Mouse (Mus musculus): ENCODE measurements around the gene Shisa8.
A peak's percentile ranks its signal among the peaks of the same experiment; 100 is the strongest.
"Not testable (repeated sequence)": the region's sequence is repeated elsewhere in the genome, so short reads cannot be mapped to it uniquely, and the experiment has no call there.

Shisa8 gene

DNA sequence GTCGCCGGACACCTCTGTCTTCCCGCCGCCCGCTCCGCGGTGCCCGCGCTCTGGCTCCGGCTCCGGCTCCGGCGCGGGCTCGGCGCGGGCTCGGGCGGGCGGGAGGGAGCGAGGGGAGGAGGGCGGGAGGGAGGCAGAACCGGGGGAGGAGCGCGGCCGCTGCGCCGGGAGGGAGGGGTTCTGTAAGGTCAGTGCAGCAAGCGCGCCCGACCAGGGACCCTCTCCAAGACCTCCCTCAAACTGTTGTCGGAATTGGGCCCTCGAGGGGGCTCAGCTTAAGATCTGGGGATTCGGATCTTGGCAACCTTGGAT lies at the start of gene Shisa8:
Gene Shisa8, minus strand, starts transcription at position 64 of the 312 bp plus-strand sequence.
- ATAC-seq (ENCODE audit: insufficient number of reproducible peaks, low FRiP score, low TSS enrichment) = 0 out of 2 replicates have a peak, but pooled peaks have one; percentile 9

GRCm38 (mm10) chr15:82259510-82259909 lies 46.9 kb upstream of the Shisa8 start:
- ATAC-seq (ENCODE audit: insufficient number of reproducible peaks, low FRiP score, low TSS enrichment) = no peak

DNA sequence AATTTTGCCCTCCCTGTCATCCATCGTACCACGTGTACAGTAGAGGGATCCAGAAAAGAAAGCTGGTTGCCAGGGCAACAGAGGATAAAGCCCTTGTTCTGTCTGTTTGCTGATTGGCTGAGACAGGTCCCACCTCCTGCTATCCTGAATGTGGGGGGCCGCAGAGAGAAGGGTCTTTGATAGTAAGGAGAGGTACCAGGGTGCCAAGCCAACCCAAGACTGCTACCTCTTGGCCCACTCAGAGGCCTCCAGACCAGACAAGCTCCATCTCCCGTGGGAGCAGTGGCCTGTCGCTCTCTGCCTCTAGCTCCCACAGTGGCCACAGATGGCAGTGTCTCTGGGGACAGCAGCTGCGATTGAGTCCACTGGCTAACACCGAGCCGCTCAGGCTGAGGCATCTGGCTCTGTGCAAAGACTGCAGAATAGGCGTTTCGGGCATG lies 43.3 kb upstream of the Shisa8 start:
- peak; percentile 78 for ATAC-seq (ENCODE audit: insufficient number of reproducible peaks, low FRiP score, low TSS enrichment)

DNA sequence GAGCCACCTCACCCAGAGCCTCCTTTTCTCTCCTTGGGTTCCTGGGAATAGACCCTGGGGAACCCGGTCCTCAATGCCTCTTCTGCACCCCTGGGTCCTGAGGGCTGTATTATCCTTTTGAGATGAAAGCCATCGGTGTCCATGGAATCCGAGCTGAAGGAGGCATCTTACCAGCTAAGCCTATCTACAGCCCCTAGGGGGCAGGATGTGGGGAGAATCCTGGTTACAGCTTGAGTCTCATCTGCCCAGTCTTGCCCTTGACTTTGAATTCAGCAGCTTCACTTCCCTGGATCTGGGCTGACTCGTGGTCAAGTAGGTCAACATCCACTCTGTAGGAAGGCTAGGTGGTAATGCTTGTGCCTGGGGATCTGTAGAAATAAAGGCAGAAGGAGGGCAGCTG lies 42.6 kb upstream of the Shisa8 start:
- no peak; the same call in 1 of the 2 replicates for ATAC-seq (ENCODE audit: insufficient number of reproducible peaks, low FRiP score, low TSS enrichment)

DNA sequence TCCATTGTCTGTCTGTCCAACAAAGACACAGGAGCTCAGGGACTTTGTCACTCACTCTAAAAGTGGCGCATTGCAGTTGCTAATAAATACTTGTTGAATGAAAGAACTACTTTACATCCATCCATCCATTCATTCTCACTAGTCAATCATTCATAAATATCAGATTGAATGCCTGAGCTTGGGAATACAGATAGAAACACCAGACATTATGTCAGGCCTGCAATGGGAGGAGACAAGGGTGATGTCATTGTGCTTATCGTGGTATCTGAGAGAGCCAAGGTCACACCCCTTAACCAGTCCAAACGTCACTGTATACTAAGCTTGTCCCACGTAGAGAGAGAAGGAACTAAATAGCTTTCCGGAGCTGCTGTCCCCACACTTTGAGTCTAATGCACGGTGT lies 39.5 kb upstream of the Shisa8 start, which contains the start of gene 1500009C09Rik:
Gene 1500009C09Rik, plus strand, starts transcription at position 301 of the 400 bp plus-strand sequence.
- no peak for ATAC-seq (ENCODE audit: insufficient number of reproducible peaks, low FRiP score, low TSS enrichment)

DNA sequence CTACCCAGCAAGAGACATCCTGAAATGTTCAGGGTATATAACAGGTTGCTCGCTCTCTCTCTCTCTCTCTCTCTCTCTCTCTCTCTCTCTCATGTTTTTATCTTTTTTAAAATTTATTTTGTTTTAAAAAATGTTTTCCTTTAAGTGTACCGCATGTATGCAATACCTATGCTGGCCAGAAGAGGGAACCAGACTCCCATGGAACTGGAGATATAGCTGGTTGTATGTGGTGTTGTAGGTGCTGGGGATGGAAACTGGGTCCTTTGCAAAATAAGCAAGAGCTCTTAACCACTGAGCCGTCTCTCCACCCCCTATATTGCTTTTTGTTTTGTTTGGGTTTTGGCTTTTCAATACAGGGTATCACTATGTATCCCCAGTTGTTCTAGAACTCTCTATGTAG lies 39.0 kb upstream of the Shisa8 start:
- no peak for ATAC-seq (ENCODE audit: insufficient number of reproducible peaks, low FRiP score, low TSS enrichment)

DNA sequence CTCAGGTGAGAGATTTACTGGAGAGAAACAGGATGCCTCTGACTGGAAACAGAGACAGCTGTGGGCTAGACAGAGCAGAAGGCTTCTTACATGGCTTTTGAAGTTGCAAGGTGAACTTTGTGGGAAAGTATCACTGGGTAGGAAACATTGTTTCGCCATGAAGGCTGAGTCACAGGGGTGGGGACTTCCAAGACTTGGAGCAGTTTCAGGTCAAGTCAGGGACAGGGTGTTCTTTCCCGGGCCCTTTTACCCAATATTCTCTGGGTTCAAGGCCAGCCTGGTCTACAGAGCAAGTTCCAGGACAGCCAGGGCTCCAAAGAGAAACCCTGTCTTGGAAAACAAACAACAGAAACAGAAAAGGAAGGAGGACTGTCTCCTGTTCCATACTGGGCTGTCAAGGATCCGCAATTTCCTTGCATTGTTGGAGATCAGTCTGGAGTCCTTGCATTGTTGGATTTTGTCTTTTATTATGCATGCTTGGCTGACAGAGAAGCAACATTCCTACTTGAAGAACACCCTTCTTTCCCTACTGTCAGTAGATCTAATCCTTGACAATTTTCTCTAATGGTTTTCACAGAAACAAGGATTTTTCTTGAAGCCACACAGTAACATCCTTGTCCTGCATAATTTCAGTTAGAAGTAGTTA lies 34.6 kb upstream of the Shisa8 start:
- no peak for ATAC-seq (ENCODE audit: insufficient number of reproducible peaks, low FRiP score, low TSS enrichment)

GRCm38 (mm10) chr15:82244805-82245161 lies 32.2 kb upstream of the Shisa8 start:
- ATAC-seq (ENCODE audit: insufficient number of reproducible peaks, low FRiP score, low TSS enrichment) = not testable (repeated sequence)

DNA sequence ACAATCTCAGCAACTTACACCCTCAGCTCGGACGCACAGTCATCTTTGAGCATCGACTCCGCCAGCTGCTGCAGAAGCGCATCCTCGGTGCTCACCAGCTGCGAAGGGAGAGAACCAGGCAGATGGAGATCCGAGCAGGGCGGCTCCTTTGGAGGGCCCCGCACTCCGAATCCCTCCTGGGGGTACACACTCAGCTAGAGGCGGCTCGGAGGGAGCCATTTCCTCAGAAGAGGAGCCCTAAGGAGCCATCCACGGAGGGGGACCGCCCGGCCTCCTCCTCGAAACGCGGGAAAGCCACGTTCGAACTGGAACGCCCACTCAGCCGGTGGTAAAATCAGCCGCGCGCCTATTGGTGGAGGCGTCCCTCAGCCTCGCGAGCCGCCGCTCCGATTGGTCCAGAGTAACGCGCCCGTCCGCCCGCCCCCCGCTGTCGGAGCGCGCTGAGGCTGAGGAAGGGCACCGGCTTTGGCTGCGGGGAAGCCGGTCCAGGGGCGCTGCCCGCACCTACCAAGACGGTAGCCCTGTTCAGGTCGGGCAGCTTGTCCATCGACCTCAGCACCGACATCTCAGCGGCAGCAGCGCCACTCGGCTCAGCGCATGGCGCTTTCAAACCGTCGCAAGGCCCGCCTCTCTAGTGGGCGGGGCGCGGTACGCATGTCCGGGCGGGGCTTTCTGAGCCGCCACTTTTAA lies 31.6 kb upstream of the Shisa8 start, which contains the start of gene Cenpm:
Gene Cenpm, minus strand, starts transcription at position 634 of the 690 bp plus-strand sequence.
- ATAC-seq (ENCODE audit: insufficient number of reproducible peaks, low FRiP score, low TSS enrichment) = peak; percentile 95

- 0 out of 2 replicates have a peak, but pooled peaks have one; percentile 18 for ATAC-seq (ENCODE audit: insufficient number of reproducible peaks, low FRiP score, low TSS enrichment)
Measured at GRCm38 (mm10) chr15:82243742-82244114, 31.1 kb upstream of the Shisa8 start.

GRCm38 (mm10) chr15:82243311-82243710 lies 30.7 kb upstream of the Shisa8 start:
- no peak for ATAC-seq (ENCODE audit: insufficient number of reproducible peaks, low FRiP score, low TSS enrichment)

DNA sequence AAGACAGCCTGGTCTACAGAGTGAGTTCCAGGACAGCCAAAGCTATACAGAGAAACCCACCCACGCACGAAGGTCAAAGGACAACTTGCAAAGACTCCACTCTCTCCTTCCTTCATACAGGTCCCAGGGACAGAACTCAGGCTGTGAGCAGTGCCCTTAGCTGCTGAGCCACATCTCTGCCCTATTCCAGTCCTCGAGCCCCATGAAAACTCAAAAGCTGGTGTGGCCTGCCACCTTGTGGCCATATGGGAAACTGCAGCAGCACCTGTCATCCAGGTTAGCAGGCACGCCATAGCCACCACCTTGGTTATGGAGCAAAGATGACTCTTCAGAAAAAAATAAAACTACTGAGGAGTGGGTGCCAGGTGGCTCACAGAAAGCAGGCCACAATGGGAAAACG lies 23.9 kb upstream of the Shisa8 start:
- peak; percentile 37; the same call in 1 of the 2 replicates for ATAC-seq (ENCODE audit: insufficient number of reproducible peaks, low FRiP score, low TSS enrichment)

- ATAC-seq (ENCODE audit: insufficient number of reproducible peaks, low FRiP score, low TSS enrichment) = no peak
Measured at GRCm38 (mm10) chr15:82235661-82236060, 23.0 kb upstream of the Shisa8 start.

DNA sequence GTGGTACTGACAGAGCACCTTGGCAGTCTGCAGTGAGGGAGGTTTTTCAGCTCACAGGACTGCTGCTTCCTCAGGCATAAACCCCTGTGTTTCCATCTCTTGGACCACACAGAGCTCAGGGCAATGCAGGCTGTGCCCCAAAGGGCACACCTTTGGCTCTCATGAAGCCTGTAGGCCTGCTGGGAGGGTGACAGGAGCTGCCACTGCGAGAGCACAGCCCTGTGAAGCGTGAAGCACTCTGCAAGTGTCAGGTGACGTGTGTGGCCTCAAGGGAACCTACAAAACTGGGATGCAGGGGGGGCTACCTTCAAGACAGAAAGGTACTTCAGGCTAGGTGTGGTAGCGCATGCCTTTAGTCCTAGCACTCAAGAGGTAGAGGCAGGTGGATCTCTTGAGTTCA lies 20.0 kb upstream of the Shisa8 start:
- ATAC-seq (ENCODE audit: insufficient number of reproducible peaks, low FRiP score, low TSS enrichment) = peak; percentile 11; the same call in 1 of the 2 replicates

- peak; percentile 77 for ATAC-seq (ENCODE audit: insufficient number of reproducible peaks, low FRiP score, low TSS enrichment)
Measured at GRCm38 (mm10) chr15:82231591-82232378, 19.2 kb upstream of the Shisa8 start.

- no peak for ATAC-seq (ENCODE audit: insufficient number of reproducible peaks, low FRiP score, low TSS enrichment)
Measured at GRCm38 (mm10) chr15:82231100-82231499, 18.5 kb upstream of the Shisa8 start.

- no peak for ATAC-seq (ENCODE audit: insufficient number of reproducible peaks, low FRiP score, low TSS enrichment)
Measured at GRCm38 (mm10) chr15:82230098-82230611, 17.5 kb upstream of the Shisa8 start.

- no peak for ATAC-seq (ENCODE audit: insufficient number of reproducible peaks, low FRiP score, low TSS enrichment)
Measured at GRCm38 (mm10) chr15:82229542-82230045, 17.0 kb upstream of the Shisa8 start.

DNA sequence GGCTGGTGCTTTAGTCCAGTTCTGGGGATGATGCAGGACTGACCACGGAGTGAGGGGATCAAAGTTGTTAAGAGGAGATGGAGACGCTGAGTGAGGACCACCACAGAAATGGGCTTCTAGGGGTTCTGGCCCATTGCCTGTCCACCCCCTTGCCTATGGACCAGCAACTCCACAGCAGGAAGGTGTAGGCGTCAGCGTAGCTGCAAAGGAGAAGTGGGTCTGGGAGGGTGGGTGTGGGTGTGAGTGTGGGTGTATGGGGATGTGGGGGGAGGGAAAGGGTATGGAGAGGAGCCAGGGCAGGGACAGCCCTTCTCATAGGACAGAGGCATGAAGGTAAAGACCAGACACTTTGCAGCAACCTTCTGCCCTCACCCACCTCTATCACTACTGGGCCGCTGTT lies 13.2 kb upstream of the Shisa8 start:
- no peak for ATAC-seq (ENCODE audit: insufficient number of reproducible peaks, low FRiP score, low TSS enrichment)

GRCm38 (mm10) chr15:82224602-82225215 lies 12.1 kb upstream of the Shisa8 start:
- ATAC-seq (ENCODE audit: insufficient number of reproducible peaks, low FRiP score, low TSS enrichment) = no peak
